Mouse (Mus musculus) adrenal gland, postnatal 36 days (tissue): Measurements from ENCODE around the gene Ece1. TPM values are rescaled to one million over a fixed set of nuclear protein-coding genes. Genes with fewer than 3 reads are reported as not detected.

Experiments used
- DNase-seq, 2 experiments: peaks; one replicate each; pipeline ENCODE4 v3.0.0; 2021; ENCODE audit warnings: mixed read lengths in 1 of 2
- total RNA-seq, 2 experiments: library from RNA; stranded (reverse); gene quantifications; 2 replicates each; pipeline ENCODE4 v1.2.3; 2021

Gene Ece1
- total RNA-seq, 2 experiments from 2014 or later, result 256 to 280 TPM

- no peak for DNase-seq
These were observed 20.6 kb downstream of the Ece1 start for GRCm38 (mm10) chr4:137882663-137883062.

DNA sequence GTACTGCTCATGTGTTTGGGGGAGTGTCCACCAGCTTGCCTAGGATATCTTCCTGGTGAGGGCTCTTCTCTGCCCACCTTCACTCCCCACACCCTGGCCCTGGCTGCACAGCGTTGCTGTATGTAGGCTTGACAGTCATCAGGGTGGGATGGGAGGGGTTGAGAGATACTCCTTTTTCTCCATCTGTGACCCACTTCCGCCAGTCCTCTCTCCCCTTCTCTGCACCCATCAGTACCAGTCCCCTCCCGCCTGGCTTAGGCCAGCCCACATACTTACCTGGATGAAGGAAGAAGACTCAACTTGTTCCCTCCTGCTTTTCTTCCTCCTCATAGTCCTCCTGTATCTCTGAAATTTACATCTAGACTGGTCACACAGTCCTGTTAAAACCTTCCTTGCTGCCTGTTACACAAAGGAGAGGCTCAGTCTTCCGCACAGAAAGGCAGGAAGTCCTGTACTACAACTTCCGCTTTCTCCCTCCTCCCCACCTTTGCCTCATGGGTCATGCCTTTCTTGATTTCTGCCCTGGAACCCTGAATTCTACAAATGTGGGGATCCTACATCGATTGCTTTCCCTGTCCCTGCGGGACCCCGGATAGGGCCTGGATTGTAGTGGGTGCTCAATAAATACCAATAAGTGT lies 21.6 kb downstream of the Ece1 start:
- DNase-seq, result no peak

DNA sequence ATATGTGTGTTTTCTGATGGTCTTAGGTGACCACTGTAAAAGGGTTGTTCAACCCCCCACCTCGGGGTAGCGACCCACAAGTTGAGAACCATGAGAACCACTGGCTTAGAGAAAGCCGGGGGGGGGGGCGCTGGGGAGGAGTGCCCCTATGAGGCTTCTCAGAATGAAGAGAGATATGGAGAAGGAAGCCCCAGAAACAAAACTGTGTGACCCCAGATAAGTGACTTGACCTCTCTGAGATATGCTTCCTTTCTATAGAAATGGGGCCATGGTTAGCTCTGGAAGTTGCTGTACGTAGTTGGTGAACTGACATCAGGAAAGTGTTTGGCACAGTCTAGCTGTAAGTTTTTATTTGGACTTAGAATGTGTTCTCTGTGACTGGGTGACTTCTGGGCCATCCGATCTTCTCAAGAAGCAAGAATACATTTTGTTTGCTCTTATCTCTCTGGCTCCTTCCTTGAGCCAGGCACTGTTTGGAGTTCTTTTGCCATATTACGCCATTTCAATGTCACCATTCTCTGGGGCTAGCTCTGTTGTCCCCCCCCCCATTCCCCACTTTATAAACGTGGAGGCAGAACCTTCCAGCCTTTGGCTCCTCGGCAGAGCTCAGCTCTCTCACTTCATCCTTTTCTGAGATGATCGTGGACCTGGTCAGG lies 25.4 kb downstream of the Ece1 start:
- DNase-seq, result no peak

DNA sequence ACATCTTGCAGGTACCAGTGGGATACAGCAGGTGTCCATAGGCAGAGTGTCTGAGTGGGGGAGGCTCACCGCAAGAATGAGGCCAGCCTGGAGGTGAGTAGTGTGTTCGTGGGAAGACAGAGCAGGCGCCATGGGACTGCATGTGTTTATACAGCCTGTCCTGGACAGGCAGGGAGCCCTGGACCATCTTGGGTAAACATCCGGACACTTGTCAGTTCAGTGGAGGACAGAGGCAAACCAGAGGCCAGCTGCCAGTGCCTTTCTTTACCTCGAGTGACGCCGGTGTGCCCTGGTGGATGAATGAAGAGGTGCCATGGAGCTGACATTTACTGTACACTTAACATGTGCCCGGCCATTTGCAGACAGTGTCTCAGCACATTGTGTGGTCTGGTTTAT lies 26.0 kb downstream of the Ece1 start:
- no peak for DNase-seq

- DNase-seq, result peak; percentile 78 to 82
These were observed 28.6 kb downstream of the Ece1 start for GRCm38 (mm10) chr4:137890596-137890995.

GRCm38 (mm10) chr4:137891553-137892145 lies 29.6 kb downstream of the Ece1 start:
- no peak for DNase-seq

GRCm38 (mm10) chr4:137892713-137893242 lies 30.7 kb downstream of the Ece1 start:
- DNase-seq, result no peak

DNA sequence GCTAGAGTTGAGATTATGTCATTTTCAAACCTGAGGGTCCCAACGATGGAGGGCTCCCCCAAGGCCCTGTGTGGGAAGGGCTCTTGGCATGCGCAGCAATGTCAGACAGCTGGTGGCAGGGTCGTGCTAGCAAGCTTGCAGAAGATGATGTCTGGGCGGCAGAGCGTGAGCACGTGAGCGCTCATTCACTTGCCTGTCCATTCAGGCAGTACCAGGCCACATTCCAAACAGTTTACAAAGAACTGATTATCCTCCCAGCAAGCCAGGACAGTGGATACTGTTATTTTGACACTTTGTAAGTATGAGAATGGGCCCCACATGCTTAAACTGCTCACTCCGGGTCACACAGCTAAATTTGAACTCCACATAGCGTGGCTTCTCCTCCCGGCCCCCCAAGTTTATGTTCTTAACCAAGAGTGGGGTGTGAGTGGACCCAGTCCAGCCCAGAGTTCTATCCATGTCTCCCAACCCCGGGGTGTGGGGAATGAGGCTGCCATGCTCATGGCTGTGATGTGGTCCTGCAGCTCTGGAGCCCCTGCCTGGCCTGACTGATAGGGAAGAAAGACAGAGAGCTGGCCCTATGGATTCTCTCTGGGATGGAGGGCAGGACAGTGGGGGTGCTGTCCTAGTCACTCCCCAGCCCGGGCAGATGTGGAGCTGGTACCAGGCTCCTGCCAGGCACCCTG lies 34.7 kb downstream of the Ece1 start:
- no peak for DNase-seq

GRCm38 (mm10) chr4:137897298-137897612 lies 35.2 kb downstream of the Ece1 start:
- peak; percentile 84 to 86 for DNase-seq

DNA sequence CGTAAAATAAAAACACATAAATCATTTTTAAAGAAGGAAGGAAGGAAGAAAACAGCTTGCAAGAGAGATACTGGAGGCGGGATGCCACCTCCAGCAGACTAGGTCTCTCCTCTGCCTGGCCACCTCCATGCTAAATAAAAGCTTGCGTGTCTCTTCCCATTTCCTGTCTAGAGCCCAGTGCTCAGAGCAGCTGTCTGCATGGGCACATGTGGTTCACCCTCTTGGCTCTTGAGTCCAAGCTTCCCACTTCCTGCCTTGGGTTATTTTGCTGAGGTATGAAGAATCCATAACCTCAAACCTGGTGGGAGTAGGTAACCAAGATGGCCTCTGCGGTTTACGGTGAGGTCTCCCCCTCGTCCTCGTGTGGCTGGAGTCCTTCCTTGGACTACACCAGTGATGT lies 36.5 kb downstream of the Ece1 start:
- no peak for DNase-seq

DNA sequence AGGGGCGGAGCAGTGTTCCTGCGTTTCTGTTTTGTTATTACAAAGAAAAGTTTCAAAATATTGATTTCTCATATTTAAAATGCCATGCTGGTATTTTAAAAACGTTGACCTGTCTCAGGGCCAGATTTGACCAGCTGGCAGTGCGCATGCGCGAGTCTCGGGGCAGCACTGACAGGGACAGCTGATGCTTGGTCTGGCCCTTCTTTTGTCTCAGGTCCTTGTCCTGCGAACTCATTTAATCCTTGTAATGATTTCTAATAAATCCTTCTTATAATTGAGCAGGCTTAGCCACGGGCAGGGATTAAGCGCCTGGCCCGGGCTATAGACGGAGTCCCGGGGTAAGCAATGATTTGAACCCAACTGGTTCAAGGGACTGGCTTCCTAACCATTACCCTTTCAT lies 40.2 kb downstream of the Ece1 start:
- DNase-seq, result no peak

DNA sequence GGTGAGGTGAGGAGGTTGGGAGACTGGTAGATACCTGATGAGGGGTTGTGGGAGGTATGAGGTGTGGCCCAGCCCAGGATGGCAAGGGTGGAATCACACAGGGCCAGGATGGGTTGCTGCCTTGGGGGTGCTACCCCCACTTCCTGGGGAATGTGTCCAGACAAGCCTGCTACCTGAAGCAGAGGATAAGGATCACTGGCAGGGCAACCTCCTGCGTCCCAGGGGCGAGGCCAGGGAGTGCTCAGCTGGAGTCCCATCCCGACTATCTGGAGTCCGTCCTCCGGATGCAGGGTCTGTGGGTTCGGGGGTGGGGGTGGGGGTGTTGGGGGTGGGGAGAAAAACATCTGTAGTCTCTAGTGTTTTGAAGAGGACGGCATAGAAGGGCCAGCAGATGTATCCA lies 40.8 kb downstream of the Ece1 start:
- no peak for DNase-seq

DNA sequence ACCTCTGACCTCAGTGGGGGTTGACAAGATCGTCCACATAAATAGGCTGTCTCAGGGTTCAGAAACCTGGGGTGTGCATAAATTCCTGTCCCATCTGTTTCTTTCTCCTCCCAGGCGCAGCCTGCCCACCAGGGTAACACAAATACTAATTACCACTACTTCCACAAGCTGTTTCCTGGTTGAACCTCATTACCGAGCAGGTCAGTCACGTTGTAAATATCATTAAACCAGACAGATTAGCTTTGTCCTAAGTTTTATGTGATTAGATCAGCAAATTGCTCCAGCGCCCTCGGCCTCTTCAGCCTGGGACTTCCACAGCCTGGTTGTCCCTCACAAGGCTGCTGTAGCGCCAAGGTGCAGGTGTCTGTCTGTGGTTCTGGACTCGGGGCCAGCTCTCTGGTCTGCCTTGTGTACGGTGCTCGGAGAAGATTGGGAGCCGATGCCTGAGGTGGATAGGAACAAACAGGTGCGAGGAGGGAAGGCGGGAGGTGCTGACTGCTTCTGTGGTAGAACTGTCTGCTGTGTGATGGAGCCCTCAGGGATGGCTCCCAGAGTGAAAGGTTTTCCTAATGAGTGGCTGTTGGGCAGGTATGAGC lies 43.0 kb downstream of the Ece1 start:
- no peak for DNase-seq

DNA sequence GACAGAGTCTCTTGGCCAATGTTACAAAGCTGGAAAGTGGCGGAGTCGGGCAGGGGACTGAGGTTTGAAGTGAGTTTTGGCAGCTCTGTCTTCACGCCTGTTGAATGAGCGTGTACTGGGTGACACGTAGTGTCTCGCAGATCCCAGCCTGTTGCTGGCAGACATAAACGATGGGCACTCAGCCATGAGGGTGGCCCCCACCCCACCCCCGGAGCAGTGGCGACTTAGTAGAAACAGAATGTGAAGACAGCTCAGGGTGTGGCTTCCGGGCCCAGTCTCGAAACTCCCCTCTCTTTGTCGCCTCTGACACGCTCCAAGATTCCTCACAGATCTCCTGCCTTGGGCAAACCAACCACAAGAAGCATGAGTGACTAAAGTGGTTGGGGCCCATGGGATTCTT lies 45.9 kb downstream of the Ece1 start:
- DNase-seq, result no peak

DNA sequence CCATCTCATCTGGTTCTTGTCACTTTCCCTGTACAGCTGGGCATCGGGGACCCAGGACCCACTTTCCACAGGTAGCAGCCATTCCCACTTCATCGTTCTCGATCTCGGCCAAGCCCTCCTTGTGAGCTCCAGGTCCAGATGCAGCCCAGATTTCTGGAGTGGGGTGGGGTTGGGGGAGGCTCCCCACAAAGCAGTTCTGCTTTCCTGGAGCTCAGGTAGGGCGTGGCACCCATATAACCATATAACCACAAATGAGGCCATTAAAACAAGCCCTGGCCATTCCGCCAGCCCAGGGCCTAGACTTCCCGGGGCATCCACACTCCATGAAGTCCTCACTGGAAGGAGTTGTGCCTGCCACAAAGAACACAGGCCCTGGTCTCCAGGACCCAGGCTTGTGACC lies 46.5 kb downstream of the Ece1 start:
- DNase-seq, result no peak

GRCm38 (mm10) chr4:137908915-137909314 lies 46.9 kb downstream of the Ece1 start:
- DNase-seq, result no peak

DNA sequence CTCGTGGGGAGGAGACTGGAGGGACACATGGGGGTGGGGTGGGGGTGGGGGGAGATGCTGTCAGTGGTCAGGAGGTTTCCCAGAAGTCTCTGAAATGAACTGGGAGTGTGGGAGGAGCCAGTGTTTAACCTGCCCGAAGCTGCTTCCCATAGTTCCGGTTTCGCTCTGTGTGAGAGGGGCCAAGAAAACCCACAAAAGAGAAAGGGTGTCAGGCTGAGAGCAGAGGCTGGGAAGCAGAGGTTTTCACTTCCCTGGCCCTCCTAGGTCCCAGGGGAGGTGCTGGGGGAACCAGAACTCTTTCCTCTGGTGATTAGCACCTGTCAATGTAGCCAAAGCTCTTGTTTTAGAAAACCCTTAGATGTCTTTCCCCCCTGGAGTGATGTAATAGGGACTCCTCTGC lies 47.4 kb downstream of the Ece1 start:
- DNase-seq, result no peak

- DNase-seq, result peak; percentile 57 to 59
These were observed 48.5 kb downstream of the Ece1 start for GRCm38 (mm10) chr4:137910382-137911009.

GRCm38 (mm10) chr4:137911657-137912056 lies 49.6 kb downstream of the Ece1 start:
- DNase-seq, result no peak

- no peak for DNase-seq
These were observed 50.8 kb downstream of the Ece1 start for GRCm38 (mm10) chr4:137912768-137913305.

- peak; percentile 86 to 90 for DNase-seq
These were observed 51.5 kb downstream of the Ece1 start for GRCm38 (mm10) chr4:137913321-137914057.
